Mouse (Mus musculus) bone marrow, adult 2 months (tissue): ENCODE data around the gene Apopt1.

Experiments used
- CTCF ChIP-seq: fragments of 200-500 bp; IDR thresholded peaks from 2 replicates; pipeline ENCODE4 v1.5.1; 2011; ENCODE audit warnings: low read length, control low read depth; ENCODE audit not compliant: control insufficient read depth, insufficient read depth
- POLR2A ChIP-seq: fragments of 200-500 bp; IDR thresholded peaks from 2 replicates; pipeline ENCODE4 v1.6.1; 2011; ENCODE audit warnings: low read depth, mild to moderate bottlenecking, control low read depth, low read length, borderline replicate concordance; ENCODE audit not compliant: control insufficient read depth

DNA sequence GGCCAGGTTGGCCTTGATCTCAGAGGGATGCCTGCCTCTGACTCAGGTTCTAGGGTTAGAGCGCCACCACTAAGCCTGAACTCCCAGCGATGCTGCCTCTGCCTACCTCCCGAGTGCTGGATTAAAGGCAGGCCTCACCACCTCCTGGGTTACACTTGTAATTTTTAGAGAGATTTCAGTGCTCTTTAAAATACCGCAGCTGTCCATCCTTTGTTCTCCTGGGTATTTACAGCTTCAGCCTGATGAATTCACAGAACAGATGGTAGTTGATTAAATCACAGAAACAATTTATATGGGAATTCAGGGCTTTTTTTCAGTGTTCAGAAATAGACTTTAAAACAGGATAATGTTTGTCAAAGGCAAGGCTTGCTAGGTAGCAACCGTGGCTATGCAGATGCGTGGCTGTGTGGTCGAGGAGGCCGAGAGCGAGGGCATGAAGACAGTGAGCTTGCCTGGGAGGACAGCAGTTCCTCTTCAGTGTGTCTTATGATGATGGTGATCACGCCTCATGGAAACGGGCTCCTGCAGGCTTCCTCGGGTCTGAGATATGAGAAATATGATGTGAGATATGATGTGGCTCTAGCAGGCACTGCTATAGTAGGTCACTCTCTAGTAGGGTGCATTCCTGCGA lies 78.5 kb downstream of the Apopt1 start:
- TF ChIP-seq CTCF (no peak), POLR2A (no peak)
